Mouse (Mus musculus) limb, embryonic 13.5 days (tissue): ENCODE data around the gene Lrrc51. TPM values are rescaled to one million over a fixed set of nuclear protein-coding genes. Genes with fewer than 3 reads are reported as not detected.

Experiments
- ATAC-seq: fragments of 200-750 bp; cut with Nextera tagmentation; 2 replicates; pipeline ENCODE4 v1.8.0; 2017; ENCODE audit warnings: low read depth, moderate number of reproducible peaks, moderate TSS enrichment; ENCODE audit not compliant: low FRiP score
- H3K27ac ChIP-seq: fragments of 300-500 bp; sonication (generic); 2 replicates; pipeline ENCODE4 v1.5.1; 2015; ENCODE audit warnings: inconsistent platforms, mild to moderate bottlenecking, moderate library complexity
- H3K27me3 ChIP-seq: fragments of 300-500 bp; sonication (generic); 2 replicates; pipeline ENCODE4 v1.6.1; 2015; ENCODE audit warnings: mild to moderate bottlenecking, inconsistent platforms
- H3K36me3 ChIP-seq: fragments of 300-500 bp; sonication (generic); 2 replicates; pipeline ENCODE4 v1.6.1; 2015; ENCODE audit warnings: inconsistent platforms, mild to moderate bottlenecking, moderate library complexity
- H3K4me1 ChIP-seq: fragments of 300-500 bp; sonication (generic); 2 replicates; pipeline ENCODE4 v1.6.1; 2015; ENCODE audit warnings: inconsistent platforms
- H3K4me2 ChIP-seq: fragments of 300-500 bp; sonication (generic); replicated peaks from 2 replicates; pipeline ENCODE4 v1.6.1; 2015; ENCODE audit warnings: inconsistent platforms, mild to moderate bottlenecking, moderate library complexity
- H3K4me3 ChIP-seq: fragments of 300-500 bp; sonication (generic); 2 replicates; pipeline ENCODE4 v1.5.1; 2015; ENCODE audit warnings: moderate library complexity, mild to moderate bottlenecking, inconsistent platforms
- H3K9ac ChIP-seq: fragments of 300-500 bp; sonication (generic); 2 replicates; pipeline ENCODE4 v1.6.1; 2015; ENCODE audit warnings: mild to moderate bottlenecking, inconsistent platforms
- H3K9me3 ChIP-seq: fragments of 300-500 bp; sonication (generic); 2 replicates; pipeline ENCODE4 v1.6.1; 2016; ENCODE audit warnings: inconsistent platforms
- WGBS: fragments of 180-500 bp; shearing (Covaris S2); methylation state at CpG from one replicate; pipeline ENCODE4 v1.1.7; 2015; 5-methylcytosine and 5-hydroxymethylcytosine counted together
- microRNA-seq: library from miRNA; unstranded; fragments of <30 nt; microRNA quantifications from one replicate; pipeline ENCODE4, GENCODE M21; 2016
- polyA plus RNA-seq: library from polyadenylated mRNA; unstranded; fragments of >200 nt; fragmentation: Nextera tagmentation; extraction: Ambion mirVana; gene quantifications from 2 replicates; pipeline ENCODE4 v1.2.1, GENCODE M21; 2015

Gene Lrrc51
- polyA plus RNA-seq, 1 experiment from 2014 or later = 8.2 TPM

DNA sequence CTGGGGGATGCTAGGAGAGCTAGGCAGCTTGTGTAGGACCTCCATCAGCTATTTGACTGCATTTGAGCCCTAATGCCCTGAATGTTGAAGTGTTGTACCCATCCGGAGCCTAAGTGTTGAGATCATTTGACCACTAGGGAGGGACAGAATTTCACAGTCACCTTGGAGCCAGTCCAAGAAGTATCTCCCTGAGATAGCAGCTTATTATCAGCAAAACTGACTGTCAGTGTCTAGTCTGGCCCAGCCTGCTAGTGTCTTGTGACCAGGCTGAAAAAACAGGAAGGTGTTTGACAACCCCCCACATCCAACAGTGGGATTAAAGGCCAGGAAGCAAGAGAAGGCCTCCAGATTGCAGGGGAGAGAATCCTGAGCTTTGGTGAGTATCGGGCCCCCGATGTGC lies 62.4 kb downstream of the Lrrc51 start:
- no peaks in the 10 kb centered on the region for H3K9me3 ChIP-seq
- H3K4me3 ChIP-seq = no peak overlapping the region
- no peaks in the 10 kb centered on the region for H3K36me3 ChIP-seq
- no peak overlapping the region for H3K27ac ChIP-seq
- no peaks in the 10 kb centered on the region for H3K27me3 ChIP-seq
- no peak overlapping the region for H3K4me2 ChIP-seq
- WGBS = 91% methylated on average over 3 of the region's 3 CpGs
- H3K9ac ChIP-seq = no peak overlapping the region
- ATAC-seq = no peak
- H3K4me1 ChIP-seq = no peaks in the 10 kb centered on the region

DNA sequence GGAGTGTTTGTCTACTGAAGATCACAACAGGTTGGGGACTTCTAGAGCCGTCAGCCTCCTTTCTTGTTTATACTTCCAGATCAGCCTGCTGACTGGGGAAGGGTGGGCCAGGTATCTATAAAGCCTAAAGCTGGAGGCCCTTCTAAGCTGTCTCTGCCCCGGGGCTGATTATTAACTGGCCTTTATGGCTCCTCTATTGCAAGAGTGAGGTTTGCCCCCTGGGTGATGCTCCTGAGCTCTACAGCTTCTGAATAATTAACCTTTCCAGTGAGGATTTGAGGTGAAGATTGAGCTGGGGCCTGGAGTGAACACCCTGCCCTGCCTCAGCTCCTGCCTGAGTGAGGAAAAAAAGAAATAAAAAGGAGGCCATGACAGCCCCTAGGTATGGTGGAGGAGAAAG lies 63.1 kb downstream of the Lrrc51 start, which contains the start of gene Folr1:
Gene Folr1 (minus strand): TSS at position 160 of the 400 bp plus-strand sequence.
- no peak within 1 kb of the TSS for H3K4me3 ChIP-seq
- H3K4me2 ChIP-seq = no peak within 1 kb of the TSS
- H3K9me3 ChIP-seq = no peaks in the 10 kb centered on the region
- H3K36me3 ChIP-seq = no peaks in the 10 kb centered on the region
- WGBS = 41% methylated on average over 2 of the region's 2 CpGs
- H3K4me1 ChIP-seq = no peaks in the 10 kb centered on the region
- H3K9ac ChIP-seq = no peak within 1 kb of the TSS
- no peak within 1 kb of the TSS for H3K27ac ChIP-seq
- ATAC-seq = no peak
- no peaks in the 10 kb centered on the region for H3K27me3 ChIP-seq

DNA sequence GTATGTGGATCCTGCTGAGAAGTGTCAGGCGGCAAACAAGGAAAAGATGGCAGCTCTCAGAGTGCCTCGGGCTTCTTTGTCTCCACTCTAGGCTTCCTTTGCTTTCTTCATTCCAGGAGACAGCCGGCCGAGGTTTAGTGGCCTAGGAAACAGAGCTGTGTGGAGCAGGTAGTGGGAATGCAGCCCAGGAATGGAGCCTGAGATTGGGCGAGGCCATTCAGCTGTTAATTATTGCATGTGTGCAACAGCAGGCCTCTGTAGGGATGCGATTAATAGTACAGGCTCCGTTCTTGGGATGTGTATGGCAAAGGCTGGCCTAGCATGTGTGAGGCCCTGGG lies 64.6 kb downstream of the Lrrc51 start:
- Histone ChIP-seq H3K27ac (no peak overlapping the region), H3K27me3 (no peaks in the 10 kb centered on the region), H3K4me2 (no peak overlapping the region), H3K9ac (no peak overlapping the region), H3K36me3 (no peaks in the 10 kb centered on the region), H3K9me3 (no peaks in the 10 kb centered on the region), H3K4me3 (no peak overlapping the region), H3K4me1 (no peaks in the 10 kb centered on the region)
- 67% methylated on average over 7 of the region's 7 CpGs for WGBS
- no peak for ATAC-seq

DNA sequence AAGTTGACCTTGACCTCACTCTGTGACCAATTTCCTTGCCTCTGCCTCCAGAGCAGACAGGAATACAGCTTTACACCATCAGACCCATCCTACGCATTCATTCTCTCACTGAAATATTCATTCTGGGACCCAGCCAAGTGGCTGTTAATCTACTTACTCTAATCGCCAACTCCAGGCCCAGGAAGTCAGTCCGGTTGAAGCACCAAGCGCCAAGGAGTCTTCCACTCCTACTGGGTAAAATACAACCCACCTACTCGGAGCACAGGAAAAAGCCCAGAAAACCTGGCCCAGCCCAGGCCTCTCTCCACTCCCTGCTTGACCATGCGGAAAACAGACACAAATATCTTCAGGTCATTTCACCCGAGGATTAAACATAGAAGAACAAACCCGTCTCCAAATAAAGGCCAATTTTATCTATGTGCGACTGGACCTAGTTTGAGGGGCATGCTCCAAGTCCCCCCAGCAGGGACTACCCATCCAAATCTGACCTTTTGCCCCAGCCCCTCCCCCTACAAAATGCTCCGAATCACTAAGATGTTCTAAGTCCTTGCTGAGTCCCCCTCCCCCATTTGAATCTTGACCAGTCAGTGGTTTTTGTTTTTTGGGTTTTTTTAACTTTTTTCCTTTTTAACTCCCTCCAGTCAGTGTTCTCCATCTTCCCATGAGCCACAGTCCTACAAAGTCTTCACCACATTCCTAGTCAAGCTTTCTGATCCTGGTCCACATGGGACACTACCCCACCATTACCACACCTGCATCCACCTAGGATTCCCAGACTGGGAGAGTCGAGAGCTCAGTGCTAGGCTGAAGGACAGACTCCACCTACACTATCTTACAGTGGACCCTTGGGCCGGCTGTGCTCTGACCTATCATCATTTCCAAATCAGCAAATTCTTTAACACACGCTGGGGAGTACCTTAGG lies 65.2 kb downstream of the Lrrc51 start:
- 80% methylated on average over 13 of the region's 13 CpGs for WGBS
- Histone ChIP-seq H3K27ac (no peak overlapping the region), H3K27me3 (no peaks in the 10 kb centered on the region), H3K4me1 (no peaks in the 10 kb centered on the region), H3K9ac (no peak overlapping the region), H3K9me3 (no peaks in the 10 kb centered on the region), H3K36me3 (no peaks in the 10 kb centered on the region), H3K4me3 (no peak overlapping the region), H3K4me2 (no peak overlapping the region)
- no peak for ATAC-seq

DNA sequence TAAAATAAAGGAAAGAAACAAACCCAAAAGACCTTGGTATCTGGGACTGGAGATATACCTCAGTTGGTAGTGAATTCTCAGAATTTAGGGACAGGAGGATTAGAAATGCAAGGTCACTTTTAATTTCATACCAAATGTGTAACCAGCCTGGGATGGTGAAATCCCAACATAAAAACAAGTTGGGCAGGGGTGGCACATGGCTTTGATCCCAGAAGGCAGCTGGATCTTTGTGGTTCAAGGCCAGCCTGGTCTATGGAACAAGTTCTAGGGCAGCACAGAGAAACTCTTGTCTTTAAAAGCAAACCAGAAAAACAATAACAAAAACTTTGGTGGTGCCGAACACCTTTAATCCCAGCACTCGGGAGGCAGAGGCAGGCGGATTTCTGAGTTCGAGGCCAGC lies 66.2 kb downstream of the Lrrc51 start:
- Histone ChIP-seq H3K4me3 (no peak overlapping the region), H3K36me3 (no peaks in the 10 kb centered on the region), H3K27me3 (no peaks in the 10 kb centered on the region), H3K9me3 (no peaks in the 10 kb centered on the region), H3K4me2 (no peak overlapping the region), H3K4me1 (no peaks in the 10 kb centered on the region), H3K27ac (no peak overlapping the region), H3K9ac (no peak overlapping the region)
- no peak for ATAC-seq
- WGBS = 97% methylated on average over 4 of the region's 4 CpGs

DNA sequence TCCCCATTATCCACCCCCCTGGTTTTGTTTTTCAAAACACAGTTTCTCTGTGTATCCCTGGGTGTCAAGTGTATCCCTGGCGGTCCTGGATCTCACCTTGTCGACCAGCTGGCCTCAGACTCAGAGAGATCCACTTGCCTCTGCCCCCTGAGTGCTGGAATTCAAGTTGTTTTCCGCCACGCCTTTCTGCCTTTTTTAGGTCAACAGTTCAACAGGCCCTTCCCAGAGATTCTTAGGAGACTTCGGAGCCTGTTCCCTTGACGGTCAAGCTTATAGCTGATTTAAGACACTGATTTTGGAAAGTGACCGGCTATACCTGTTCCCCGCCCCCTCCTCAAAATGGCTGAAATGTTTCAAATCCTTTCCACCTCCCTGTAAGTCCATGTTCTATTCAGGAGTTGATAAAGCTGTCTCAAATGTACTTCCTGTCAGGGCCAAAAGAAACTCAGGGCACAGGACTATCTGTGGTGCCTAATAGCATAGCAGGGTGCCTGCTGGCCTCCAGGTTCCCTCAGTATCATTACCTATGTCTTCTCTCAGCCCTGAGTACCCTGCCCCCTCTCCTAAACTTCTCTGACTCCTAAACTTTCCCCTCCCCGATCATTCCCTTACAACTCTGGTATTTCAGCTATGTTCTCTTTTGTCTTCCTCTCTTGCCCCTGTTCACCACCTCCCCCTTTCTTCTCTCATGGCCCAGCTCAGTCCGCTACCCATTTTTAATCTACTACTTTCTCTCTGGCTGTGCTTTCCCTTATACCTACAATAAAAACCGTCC lies 67.0 kb downstream of the Lrrc51 start:
- WGBS = 79% methylated on average over 11 of the region's 11 CpGs
- Histone ChIP-seq H3K9ac (no peak overlapping the region), H3K36me3 (no peaks in the 10 kb centered on the region), H3K4me3 (no peak overlapping the region), H3K27me3 (no peaks in the 10 kb centered on the region), H3K27ac (no peak overlapping the region), H3K9me3 (no peaks in the 10 kb centered on the region), H3K4me2 (no peak overlapping the region), H3K4me1 (no peaks in the 10 kb centered on the region)
- no peak for ATAC-seq

DNA sequence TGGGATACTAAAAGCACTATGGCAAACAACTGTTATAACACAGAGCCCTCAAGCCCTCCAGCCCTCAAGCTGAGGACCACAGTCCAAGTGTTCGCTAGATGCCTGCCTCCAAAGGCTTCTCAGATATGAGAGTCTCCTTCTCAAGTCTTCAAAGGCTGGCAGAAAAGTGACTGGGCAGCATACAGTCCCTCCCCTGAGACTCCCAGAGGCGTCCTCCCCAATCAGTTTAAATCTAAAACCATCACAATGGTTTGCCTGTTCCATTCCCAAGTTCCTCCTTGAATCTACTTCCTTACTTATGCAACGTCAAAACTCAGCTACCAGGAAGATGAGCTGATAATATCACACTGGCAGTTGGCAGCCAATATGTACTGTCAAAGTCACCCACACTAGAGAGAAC lies 70.3 kb downstream of the Lrrc51 start, which contains the start of gene Anapc15:
Gene Anapc15 (plus strand): TSS at position 301 of the 400 bp plus-strand sequence.
- Histone ChIP-seq H3K27me3 (no peaks in the 10 kb centered on the region), H3K4me3 (no peak within 1 kb of the TSS), H3K4me2 (no peak within 1 kb of the TSS), H3K27ac (no peak within 1 kb of the TSS), H3K9me3 (no peaks in the 10 kb centered on the region), H3K4me1 (no peaks in the 10 kb centered on the region), H3K9ac (no peak within 1 kb of the TSS), H3K36me3 (no peaks in the 10 kb centered on the region)
- WGBS = 76% methylated on average over 3 of the region's 3 CpGs
- ATAC-seq = no peak

Small RNA genes lying within 50 kb of the gene (microRNA-seq; reads per million reads assigned to microRNA genes)
- gene Gm22655 = not detected

Other genes with a start within 250 kb of the Lrrc51 start
- 0.15 TPM in 1 of 2 replicates, not detected in the other for gene Phox2a, start 115.6 kb downstream of the Lrrc51 start, polyA plus RNA-seq
- gene Inppl1, start 95.7 kb downstream of the Lrrc51 start, polyA plus RNA-seq = 60.0 and 70.3 TPM in 2 replicates
- gene Folr2, start 76.7 kb downstream of the Lrrc51 start, polyA plus RNA-seq = 0.51 and 1.4 TPM in 2 replicates
- gene Anapc15, start 70.2 kb downstream of the Lrrc51 start, polyA plus RNA-seq = 70.6 and 71.6 TPM in 2 replicates
- 0.52 and 0.64 TPM in 2 replicates for gene Folr1, start 63.1 kb downstream of the Lrrc51 start, polyA plus RNA-seq
- gene Lamtor1, start 28.0 kb downstream of the Lrrc51 start, polyA plus RNA-seq = 160 and 162 TPM in 2 replicates
- gene Tomt, start 27.5 kb downstream of the Lrrc51 start, polyA plus RNA-seq = 0.29 and 0.68 TPM in 2 replicates
- gene Numa1, start 216 bp upstream of the Lrrc51 start, polyA plus RNA-seq = 85.7 and 96.2 TPM in 2 replicates
- 3.6 and 3.9 TPM in 2 replicates for gene Il18bp, start 84.8 kb upstream of the Lrrc51 start, polyA plus RNA-seq
- 34.1 and 34.4 TPM in 2 replicates for gene Rnf121, start 131.6 kb upstream of the Lrrc51 start, polyA plus RNA-seq
- gene Xndc1, start 131.6 kb upstream of the Lrrc51 start, polyA plus RNA-seq = 44.1 and 45.1 TPM in 2 replicates
- 2.3 TPM in 2 replicates for gene Xntrpc, start 131.8 kb upstream of the Lrrc51 start, polyA plus RNA-seq
- not detected in 2 replicates for gene Trpc2, start 149.2 kb upstream of the Lrrc51 start, polyA plus RNA-seq
- gene Art1, start 167.8 kb upstream of the Lrrc51 start, polyA plus RNA-seq = 16.8 and 16.9 TPM in 2 replicates
- 4.4 and 4.7 TPM in 2 replicates for gene Art5, start 175.6 kb upstream of the Lrrc51 start, polyA plus RNA-seq
- not detected in 2 replicates for gene Chrna10, start 182.9 kb upstream of the Lrrc51 start, polyA plus RNA-seq